Mouse (Mus musculus) neural tube, embryonic 11.5 days (tissue): Measurements from ENCODE around the gene 3110021N24Rik. TPM values are rescaled to one million over a fixed set of nuclear protein-coding genes. Genes with fewer than 3 reads are reported as not detected.
A peak's percentile ranks its signal among the peaks of the same experiment; 100 is the strongest.

ENCODE experiments used
- ATAC-seq: fragments of 200-750 bp; cut with Nextera tagmentation; 2 replicates; pipeline ENCODE4 v1.8.0; 2017; ENCODE audit warnings: moderate number of reproducible peaks, mild to moderate bottlenecking, moderate TSS enrichment, moderate library complexity; ENCODE audit not compliant: insufficient read depth, low FRiP score, low TSS enrichment
- DNase-seq: peaks from one replicate; pipeline ENCODE4 v3.0.0-alpha.2; 2015; ENCODE audit warnings: low spot score
- H3K27ac ChIP-seq: fragments of 300-500 bp; sonication (generic); 2 replicates; pipeline ENCODE4 v1.5.1; 2014; ENCODE audit warnings: low read depth, mild to moderate bottlenecking, low read length
- H3K27me3 ChIP-seq: fragments of 300-500 bp; sonication (generic); 2 replicates; pipeline ENCODE4 v1.6.1; 2014; ENCODE audit warnings: mild to moderate bottlenecking, low read length, mixed read lengths; ENCODE audit not compliant: control insufficient read depth, insufficient read depth
- H3K36me3 ChIP-seq: fragments of 300-500 bp; sonication (generic); 2 replicates; pipeline ENCODE4 v1.6.1; 2014; ENCODE audit warnings: mild to moderate bottlenecking, low read length, moderate library complexity, mixed read lengths; ENCODE audit not compliant: control insufficient read depth, insufficient read depth
- H3K4me1 ChIP-seq: fragments of 300-500 bp; sonication (generic); 2 replicates; pipeline ENCODE4 v1.6.1; 2014; ENCODE audit warnings: low read length, mixed read lengths; ENCODE audit not compliant: control insufficient read depth, insufficient read depth
- H3K4me2 ChIP-seq: fragments of 300-500 bp; sonication (generic); 2 replicates; pipeline ENCODE4 v1.6.1; 2014; ENCODE audit warnings: low read depth, mild to moderate bottlenecking, moderate library complexity
- H3K4me3 ChIP-seq: fragments of 300-500 bp; sonication (generic); 2 replicates; pipeline ENCODE4 v1.5.1; 2014; ENCODE audit warnings: low read depth, low read length
- H3K9ac ChIP-seq: fragments of 300-500 bp; sonication (generic); 2 replicates; pipeline ENCODE4 v1.6.1; 2014; ENCODE audit warnings: mild to moderate bottlenecking, low read length
- H3K9me3 ChIP-seq: fragments of 300-500 bp; sonication (generic); 2 replicates; pipeline ENCODE4 v1.6.1; 2016; ENCODE audit warnings: low read length; ENCODE audit not compliant: control insufficient read depth
- WGBS: fragments of 180-500 bp; shearing (Covaris S2); extraction: QIAGEN DNeasy Blood & Tissue Kit; methylation state at CpG from one replicate; pipeline ENCODE4 v1.1.7; 2014; 5-methylcytosine and 5-hydroxymethylcytosine counted together
- polyA plus RNA-seq: library from polyadenylated mRNA; unstranded; fragments of >200 nt; fragmentation: Nextera tagmentation; extraction: Ambion mirVana; gene quantifications from 2 replicates; pipeline ENCODE4 v1.2.1, GENCODE M21; 2014

The 3110021N24Rik gene
- polyA plus RNA-seq, 1 experiment from 2014 or later, result 1.4 TPM

- ATAC-seq, result no peak
- WGBS, result 36% methylated on average over 8 of the region's 8 CpGs
- no peak for DNase-seq
These were observed 63.1 kb downstream of the 3110021N24Rik start for GRCm38 (mm10) chr4:108782421-108783085.

GRCm38 (mm10) chr4:108789258-108789936 is 69.9 kb downstream of the 3110021N24Rik start:
- Histone ChIP-seq H3K27me3 (no peaks in the 10 kb centered on the region), H3K36me3 (no peaks in the 10 kb centered on the region), H3K4me3 (no peak overlapping the region), H3K4me1 (no peaks in the 10 kb centered on the region), H3K9me3 (no peaks in the 10 kb centered on the region), H3K27ac (no peak overlapping the region), H3K4me2 (no peak overlapping the region), H3K9ac (no peak overlapping the region)
- no peak for DNase-seq
- no peak for ATAC-seq
- whole genome bisulfite sequencing, result 81% methylated on average over 6 of the region's 6 CpGs

More at GRCm38 (mm10) chr4:108782421-108783085, 63.1 kb downstream of the 3110021N24Rik start:
- Histone ChIP-seq H3K4me3 (no peak overlapping the region), H3K4me2 (no peak overlapping the region), H3K27ac (no peak overlapping the region), H3K9ac (no peak overlapping the region), H3K4me1 (no peaks in the 10 kb centered on the region), H3K27me3 (no peaks in the 10 kb centered on the region), H3K9me3 (no peaks in the 10 kb centered on the region), H3K36me3 (no peaks in the 10 kb centered on the region)

GRCm38 (mm10) chr4:108790507-108790906 is 71.1 kb downstream of the 3110021N24Rik start:
- Histone ChIP-seq H3K9me3 (no peaks in the 10 kb centered on the region), H3K4me2 (no peak overlapping the region), H3K4me3 (no peak overlapping the region), H3K4me1 (no peaks in the 10 kb centered on the region), H3K36me3 (no peaks in the 10 kb centered on the region), H3K27ac (no peak overlapping the region), H3K9ac (no peak overlapping the region), H3K27me3 (no peaks in the 10 kb centered on the region)
- ATAC-seq, result no peak
- 74% methylated on average over 1 of the region's 1 CpGs for WGBS
- no peak for DNase-seq

GRCm38 (mm10) chr4:108793941-108794340 is 74.5 kb downstream of the 3110021N24Rik start:
- no peaks in the 10 kb centered on the region for H3K9me3 ChIP-seq
- no peaks in the 10 kb centered on the region for H3K27me3 ChIP-seq
- no peak overlapping the region for H3K4me3 ChIP-seq
- 68% methylated on average over 1 of the region's 1 CpGs for WGBS
- ATAC-seq (no peak), DNase-seq (no peak)
- H3K9ac ChIP-seq, result no peak overlapping the region
- H3K36me3 ChIP-seq, result no peaks in the 10 kb centered on the region
- no peak overlapping the region for H3K4me2 ChIP-seq
- no peak overlapping the region for H3K27ac ChIP-seq
- 0 out of 2 replicates have a peak, but pooled peaks cover 2% of the 10 kb centered on the region for H3K4me1 ChIP-seq

- no peak for ATAC-seq
- Histone ChIP-seq H3K27ac (no peak overlapping the region), H3K9ac (no peak overlapping the region), H3K36me3 (no peaks in the 10 kb centered on the region), H3K27me3 (no peaks in the 10 kb centered on the region), H3K4me1 (0 out of 2 replicates have a peak, but pooled peaks cover 2% of the 10 kb centered on the region), H3K4me2 (no peak overlapping the region), H3K9me3 (no peaks in the 10 kb centered on the region), H3K4me3 (no peak overlapping the region)
- 38% methylated on average over 4 of the region's 4 CpGs for WGBS
- DNase-seq, result no peak
These were observed 77.3 kb downstream of the 3110021N24Rik start for GRCm38 (mm10) chr4:108796701-108797100.

- Histone ChIP-seq H3K9me3 (no peaks in the 10 kb centered on the region), H3K36me3 (no peaks in the 10 kb centered on the region), H3K4me3 (no peak overlapping the region), H3K27ac (no peak overlapping the region), H3K4me1 (0 out of 2 replicates have a peak, but pooled peaks cover 2% of the 10 kb centered on the region), H3K9ac (no peak overlapping the region), H3K4me2 (no peak overlapping the region), H3K27me3 (no peaks in the 10 kb centered on the region)
- DNase-seq (peak; percentile 67), ATAC-seq (peak; percentile 38; the same call in 1 of the 2 replicates)
- WGBS, result 48% methylated on average over 2 of the region's 2 CpGs
These were observed 78.8 kb downstream of the 3110021N24Rik start for GRCm38 (mm10) chr4:108798083-108798830.

GRCm38 (mm10) chr4:108803535-108803934 is 84.1 kb downstream of the 3110021N24Rik start:
- Histone ChIP-seq H3K4me1 (no peaks in the 10 kb centered on the region), H3K9me3 (no peaks in the 10 kb centered on the region), H3K4me3 (no peak overlapping the region), H3K4me2 (no peak overlapping the region), H3K9ac (no peak overlapping the region), H3K36me3 (no peaks in the 10 kb centered on the region), H3K27ac (no peak overlapping the region), H3K27me3 (no peaks in the 10 kb centered on the region)
- 81% methylated on average over 2 of the region's 2 CpGs for WGBS
- DNase-seq, result no peak
- ATAC-seq, result no peak

- no peak for ATAC-seq
- 66% methylated on average over 4 of the region's 4 CpGs for WGBS
- H3K9me3 ChIP-seq, result no peaks in the 10 kb centered on the region
These were observed 91.7 kb downstream of the 3110021N24Rik start for GRCm38 (mm10) chr4:108811142-108811541.

More at GRCm38 (mm10) chr4:108811142-108811541, 91.7 kb downstream of the 3110021N24Rik start:
- Histone ChIP-seq H3K9ac (no peak overlapping the region), H3K4me3 (no peak overlapping the region), H3K4me1 (no peaks in the 10 kb centered on the region), H3K27ac (no peak overlapping the region), H3K36me3 (peaks cover 4% of the 10 kb centered on the region), H3K4me2 (no peak overlapping the region), H3K27me3 (no peaks in the 10 kb centered on the region)
- DNase-seq, result no peak
